Mouse (Mus musculus) forebrain, embryonic 16.5 days (tissue): ENCODE data around the gene Gja3. TPM values are rescaled to one million over a fixed set of nuclear protein-coding genes. Genes with fewer than 3 reads are reported as not detected.

Experiments used
- polyA plus RNA-seq: library from polyadenylated mRNA; unstranded; fragments of >200 nt; fragmentation: Nextera tagmentation; extraction: Ambion mirVana; gene quantifications from 2 replicates; pipeline ENCODE4 v1.2.1, GENCODE M21; 2015

Gja3 gene
- polyA plus RNA-seq, 1 experiment from 2014 or later: 0.10 TPM

Other genes with a start within 250 kb of the Gja3 start
- 32.4 and 36.0 TPM in 2 replicates for gene Zmym5, start 246.4 kb downstream of the Gja3 start, polyA plus RNA-seq
- 75.6 and 80.0 TPM in 2 replicates for gene Zmym2, start 171.4 kb downstream of the Gja3 start, polyA plus RNA-seq
- 8.0 and 12.4 TPM in 2 replicates for gene Gjb2, start 46.6 kb upstream of the Gja3 start, polyA plus RNA-seq
- gene Gm4491, start 57.8 kb upstream of the Gja3 start, polyA plus RNA-seq: not detected in 2 replicates
- gene Gjb6, start 75.5 kb upstream of the Gja3 start, polyA plus RNA-seq: 11.6 and 16.7 TPM in 2 replicates